Mouse (Mus musculus) heart, embryonic 11.5 days (tissue): ENCODE results near the gene Hk2. TPM values are rescaled to one million over a fixed set of nuclear protein-coding genes. Genes with fewer than 3 reads are reported as not detected.
A peak's percentile ranks its signal among the peaks of the same experiment; 100 is the strongest.

ENCODE experiments used
- ATAC-seq: fragments of 200-750 bp; cut with Nextera tagmentation; replicated peaks from 2 replicates; pipeline ENCODE4 v1.8.0; 2017; ENCODE audit warnings: moderate library complexity; ENCODE audit not compliant: insufficient number of reproducible peaks, low FRiP score, low TSS enrichment
- H3K27ac ChIP-seq: fragments of 300-500 bp; sonication (generic); 2 replicates; pipeline ENCODE4 v1.5.1; 2014; ENCODE audit warnings: mild to moderate bottlenecking, low read depth, low read length
- H3K27me3 ChIP-seq: fragments of 300-500 bp; sonication (generic); 2 replicates; pipeline ENCODE4 v1.6.1; 2014; ENCODE audit warnings: mild to moderate bottlenecking, low read length, mixed read lengths; ENCODE audit not compliant: control insufficient read depth, insufficient read depth
- H3K36me3 ChIP-seq: fragments of 300-500 bp; sonication (generic); 2 replicates; pipeline ENCODE4 v1.6.1; 2014; ENCODE audit warnings: mild to moderate bottlenecking, low read length, moderate library complexity, mixed read lengths; ENCODE audit not compliant: control insufficient read depth, insufficient read depth
- H3K4me1 ChIP-seq: fragments of 300-500 bp; sonication (generic); 2 replicates; pipeline ENCODE4 v1.6.1; 2014; ENCODE audit warnings: low read length; ENCODE audit not compliant: control insufficient read depth, insufficient read depth
- H3K4me2 ChIP-seq: fragments of 300-500 bp; sonication (generic); 2 replicates; pipeline ENCODE4 v1.6.1; 2014; ENCODE audit warnings: mild to moderate bottlenecking, moderate library complexity
- H3K4me3 ChIP-seq: fragments of 300-500 bp; sonication (generic); 2 replicates; pipeline ENCODE4 v1.5.1; 2014; ENCODE audit warnings: low read depth, low read length
- H3K9ac ChIP-seq: fragments of 300-500 bp; sonication (generic); 2 replicates; pipeline ENCODE4 v1.6.1; 2014; ENCODE audit warnings: mild to moderate bottlenecking, low read depth, low read length, moderate library complexity
- H3K9me3 ChIP-seq: fragments of 300-500 bp; sonication (generic); replicated peaks from 2 replicates; pipeline ENCODE4 v1.6.1; 2016; ENCODE audit warnings: low read length; ENCODE audit not compliant: control insufficient read depth
- WGBS: fragments of 180-500 bp; shearing (Covaris S2); extraction: QIAGEN DNeasy Blood & Tissue Kit; methylation state at CpG from one replicate; pipeline ENCODE4 v1.1.7; 2014; ENCODE audit not compliant: insufficient replicate concordance; 5-methylcytosine and 5-hydroxymethylcytosine counted together
- polyA plus RNA-seq: library from polyadenylated mRNA; unstranded; fragments of >200 nt; fragmentation: Nextera tagmentation; extraction: Ambion mirVana; gene quantifications from 2 replicates; pipeline ENCODE4 v1.2.1, GENCODE M21; 2014

The Hk2 gene
- polyA plus RNA-seq, 1 experiment from 2014 or later: 49.5 TPM

GRCm38 (mm10) chr6:82765261-82765660, 9.0 kb downstream of the Hk2 start:
- Histone ChIP-seq H3K27ac (peak overlapping the region; percentile 88; the same call in 1 of the 2 replicates), H3K4me1 (peaks cover 58% of the 10 kb centered on the region), H3K36me3 (no peaks in the 10 kb centered on the region), H3K9ac (no peak overlapping the region), H3K9me3 (no peaks in the 10 kb centered on the region), H3K4me2 (no peak overlapping the region), H3K27me3 (no peaks in the 10 kb centered on the region), H3K4me3 (no peak overlapping the region)
- 87% methylated on average over 2 of the region's 2 CpGs for WGBS
- ATAC-seq: no peak

GRCm38 (mm10) chr6:82763871-82764503, 10.3 kb downstream of the Hk2 start:
- Histone ChIP-seq H3K9me3 (no peaks in the 10 kb centered on the region), H3K27me3 (no peaks in the 10 kb centered on the region), H3K4me3 (no peak overlapping the region), H3K27ac (peak overlapping the region; percentile 88), H3K4me2 (peak overlapping the region; percentile 58), H3K36me3 (0 out of 2 replicates have a peak, but pooled peaks cover 6% of the 10 kb centered on the region), H3K4me1 (peaks cover 55% of the 10 kb centered on the region), H3K9ac (no peak overlapping the region; the same call in 1 of the 2 replicates)
- WGBS: 8% methylated on average over 9 of the region's 9 CpGs
- peak; percentile 65 for ATAC-seq

- no peak overlapping the region; the same call in 1 of the 2 replicates for H3K4me2 ChIP-seq
- H3K27ac ChIP-seq: peak overlapping the region; percentile 88
- no peaks in the 10 kb centered on the region for H3K9me3 ChIP-seq
- no peak overlapping the region for H3K9ac ChIP-seq
- no peaks in the 10 kb centered on the region for H3K27me3 ChIP-seq
- ATAC-seq: no peak
- H3K4me3 ChIP-seq: no peak overlapping the region
- 0 out of 2 replicates have a peak, but pooled peaks cover 6% of the 10 kb centered on the region for H3K36me3 ChIP-seq
- peaks cover 63% of the 10 kb centered on the region for H3K4me1 ChIP-seq
- WGBS: 16% methylated on average over 2 of the region's 2 CpGs
Measured at GRCm38 (mm10) chr6:82762728-82763127, 11.5 kb downstream of the Hk2 start.

- Histone ChIP-seq H3K4me2 (no peak overlapping the region), H3K36me3 (peaks cover 6% of the 10 kb centered on the region; the same call in 1 of the 2 replicates), H3K4me1 (peaks cover 78% of the 10 kb centered on the region), H3K27ac (peak overlapping the region; percentile 88), H3K9me3 (no peaks in the 10 kb centered on the region), H3K9ac (no peak overlapping the region), H3K4me3 (no peak overlapping the region), H3K27me3 (no peaks in the 10 kb centered on the region)
- ATAC-seq: no peak
- 42% methylated on average over 3 of the region's 3 CpGs for WGBS
Measured at GRCm38 (mm10) chr6:82760749-82761357, 13.4 kb downstream of the Hk2 start.

- no peak overlapping the region for H3K4me3 ChIP-seq
- no peak overlapping the region for H3K9ac ChIP-seq
- H3K36me3 ChIP-seq: peaks cover 6% of the 10 kb centered on the region; the same call in 1 of the 2 replicates
- no peaks in the 10 kb centered on the region for H3K27me3 ChIP-seq
- ATAC-seq: no peak
- no peak overlapping the region for H3K27ac ChIP-seq
- no peaks in the 10 kb centered on the region for H3K9me3 ChIP-seq
- peaks cover 73% of the 10 kb centered on the region for H3K4me1 ChIP-seq
- H3K4me2 ChIP-seq: no peak overlapping the region
- 89% methylated on average over 5 of the region's 5 CpGs for WGBS
Measured at GRCm38 (mm10) chr6:82759241-82759640, 15.0 kb downstream of the Hk2 start.

- H3K4me3 ChIP-seq: no peak overlapping the region
- no peak overlapping the region for H3K4me2 ChIP-seq
- H3K27me3 ChIP-seq: no peaks in the 10 kb centered on the region
- 69% methylated on average over 9 of the region's 9 CpGs for WGBS
- H3K36me3 ChIP-seq: peaks cover 6% of the 10 kb centered on the region; the same call in 1 of the 2 replicates
- 0 out of 2 replicates have a peak overlapping the region, but pooled peaks have one; percentile 7 for H3K27ac ChIP-seq
- H3K9me3 ChIP-seq: no peaks in the 10 kb centered on the region
- ATAC-seq: no peak
- H3K9ac ChIP-seq: no peak overlapping the region
- H3K4me1 ChIP-seq: peaks cover 68% of the 10 kb centered on the region
Measured at GRCm38 (mm10) chr6:82756799-82757210, 17.4 kb downstream of the Hk2 start.

- H3K9me3 ChIP-seq: no peaks in the 10 kb centered on the region
- no peak overlapping the region for H3K4me3 ChIP-seq
- H3K4me2 ChIP-seq: no peak overlapping the region
- no peak overlapping the region for H3K9ac ChIP-seq
- WGBS: 58% methylated on average over 7 of the region's 7 CpGs
- H3K36me3 ChIP-seq: peaks cover 6% of the 10 kb centered on the region; the same call in 1 of the 2 replicates
- no peaks in the 10 kb centered on the region for H3K27me3 ChIP-seq
- ATAC-seq: no peak
- peaks cover 68% of the 10 kb centered on the region for H3K4me1 ChIP-seq
- H3K27ac ChIP-seq: no peak overlapping the region
Measured at GRCm38 (mm10) chr6:82756216-82756615, 18.0 kb downstream of the Hk2 start.

GRCm38 (mm10) chr6:82755338-82755737, 18.9 kb downstream of the Hk2 start:
- H3K9ac ChIP-seq: no peak overlapping the region
- no peak overlapping the region for H3K4me3 ChIP-seq
- H3K36me3 ChIP-seq: peaks cover 6% of the 10 kb centered on the region; the same call in 1 of the 2 replicates
- ATAC-seq: no peak
- H3K27me3 ChIP-seq: no peaks in the 10 kb centered on the region
- 43% methylated on average over 2 of the region's 2 CpGs for WGBS
- H3K4me1 ChIP-seq: peaks cover 62% of the 10 kb centered on the region
- no peak overlapping the region for H3K27ac ChIP-seq
- H3K9me3 ChIP-seq: no peaks in the 10 kb centered on the region
- H3K4me2 ChIP-seq: no peak overlapping the region
